Mouse (Mus musculus): Measurements from ENCODE around the gene B430218F22Rik. TPM values are rescaled to one million over a fixed set of nuclear protein-coding genes. Genes with fewer than 3 reads are reported as not detected.

The B430218F22Rik gene
- polyA plus RNA-seq, 1 experiment from 2014 or later = 0.91 TPM

DNA sequence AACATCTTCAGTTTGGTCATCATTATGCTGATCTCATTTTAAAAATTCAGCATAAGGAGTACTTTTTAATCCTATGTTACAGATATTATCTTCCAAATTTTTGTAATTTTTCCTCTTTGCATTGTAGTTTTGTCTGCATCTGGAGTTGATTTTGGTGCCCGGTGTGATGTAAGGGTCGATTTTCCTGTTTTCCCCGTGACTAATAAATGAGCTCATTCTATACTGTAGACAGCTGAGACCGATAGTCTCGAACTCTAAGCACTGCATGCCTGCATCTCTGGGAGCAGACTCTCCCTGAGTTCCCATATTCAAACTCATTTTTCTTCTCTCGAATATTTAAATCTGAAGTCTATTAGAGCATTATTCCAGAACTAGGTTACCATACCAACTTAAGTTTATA is 13.9 kb downstream of the B430218F22Rik start:
- Histone ChIP-seq H3K36me3 (ENCODE audit: insufficient read depth, low read length) (no peaks in the 10 kb centered on the region), H3K4me2 (replicated peaks; ENCODE audit: low read depth, low read length) (no peak overlapping the region), H3K27ac (ENCODE audit: low read length) (no peak overlapping the region), H3K9me3 (ENCODE audit: low read length) (no peaks in the 10 kb centered on the region), H3K4me3 (ENCODE audit: low read length) (no peak overlapping the region), H3K27me3 (ENCODE audit: insufficient read depth, low read length) (no peaks in the 10 kb centered on the region), H3K9ac (replicated peaks; ENCODE audit: low read length) (no peak overlapping the region), H3K4me1 (ENCODE audit: insufficient read depth, low read length) (no peaks in the 10 kb centered on the region)
- 76% methylated on average over 6 of the region's 6 CpGs for WGBS
- no peak for ATAC-seq (ENCODE audit: low FRiP score, low TSS enrichment)

DNA sequence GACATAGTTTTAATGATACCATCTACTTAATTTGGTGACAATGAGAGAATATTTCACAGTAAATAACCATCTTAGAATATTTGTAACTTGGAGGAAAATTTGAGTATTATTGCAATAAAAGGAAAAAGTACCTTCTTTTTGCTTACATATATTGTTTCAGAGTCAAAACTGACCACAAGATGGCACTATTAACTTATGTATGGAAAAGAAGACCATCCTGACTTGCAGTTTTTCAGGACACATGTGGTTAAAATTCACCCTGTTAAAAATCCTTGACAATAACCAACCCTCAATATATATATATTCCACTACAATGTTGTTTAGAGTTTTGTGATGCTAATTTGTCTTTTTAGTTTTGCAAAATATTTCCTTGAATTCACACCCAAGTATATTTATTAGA is 17.1 kb downstream of the B430218F22Rik start:
- Histone ChIP-seq H3K9ac (replicated peaks; ENCODE audit: low read length) (no peak overlapping the region), H3K4me1 (ENCODE audit: insufficient read depth, low read length) (no peaks in the 10 kb centered on the region), H3K27me3 (ENCODE audit: insufficient read depth, low read length) (no peaks in the 10 kb centered on the region), H3K4me2 (replicated peaks; ENCODE audit: low read depth, low read length) (no peak overlapping the region), H3K4me3 (ENCODE audit: low read length) (no peak overlapping the region), H3K9me3 (ENCODE audit: low read length) (no peaks in the 10 kb centered on the region), H3K27ac (ENCODE audit: low read length) (no peak overlapping the region), H3K36me3 (ENCODE audit: insufficient read depth, low read length) (no peaks in the 10 kb centered on the region)
- no peak for ATAC-seq (ENCODE audit: low FRiP score, low TSS enrichment)

DNA sequence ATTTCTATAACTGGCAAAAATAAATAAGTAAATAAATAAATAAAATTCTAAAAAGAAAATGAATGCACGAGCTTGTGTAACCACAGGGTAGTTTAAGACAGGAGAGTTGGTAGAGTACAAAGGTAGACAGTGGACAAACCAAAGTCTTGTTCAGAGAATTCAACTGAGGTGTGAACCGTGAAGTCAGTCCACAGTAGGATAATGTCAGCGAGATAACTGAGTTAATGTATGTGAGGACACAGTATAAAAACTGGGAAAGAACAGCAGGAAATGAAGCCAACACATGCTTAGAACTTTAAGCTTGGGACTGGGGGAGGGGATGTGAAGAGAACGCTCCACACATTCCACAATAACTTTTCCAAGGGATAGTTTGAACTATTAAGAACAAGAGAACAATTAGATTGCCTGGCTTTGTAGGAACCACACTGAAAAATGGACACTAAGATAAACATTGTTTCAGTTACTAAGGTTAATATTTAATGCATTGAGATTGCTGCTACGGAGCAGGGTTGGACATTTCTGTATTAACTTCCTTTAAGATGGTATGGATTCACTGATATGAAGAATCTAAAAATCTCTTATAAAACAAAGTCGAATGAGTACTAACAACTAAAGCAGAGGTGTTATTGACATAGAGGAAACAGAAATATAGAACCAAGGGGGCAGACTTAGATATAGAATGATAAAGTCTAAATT is 25.0 kb downstream of the B430218F22Rik start:
- Histone ChIP-seq H3K27me3 (ENCODE audit: insufficient read depth, low read length) (no peaks in the 10 kb centered on the region), H3K4me2 (replicated peaks; ENCODE audit: low read depth, low read length) (no peak overlapping the region), H3K27ac (ENCODE audit: low read length) (no peak overlapping the region), H3K4me3 (ENCODE audit: low read length) (no peak overlapping the region), H3K9ac (replicated peaks; ENCODE audit: low read length) (no peak overlapping the region), H3K36me3 (ENCODE audit: insufficient read depth, low read length) (no peaks in the 10 kb centered on the region), H3K4me1 (ENCODE audit: insufficient read depth, low read length) (0 out of 2 replicates have a peak, but pooled peaks cover 7% of the 10 kb centered on the region), H3K9me3 (ENCODE audit: low read length) (no peaks in the 10 kb centered on the region)
- 68% methylated on average over 6 of the region's 6 CpGs for WGBS
- ATAC-seq (ENCODE audit: low FRiP score, low TSS enrichment) = no peak; the same call in 1 of the 2 replicates

DNA sequence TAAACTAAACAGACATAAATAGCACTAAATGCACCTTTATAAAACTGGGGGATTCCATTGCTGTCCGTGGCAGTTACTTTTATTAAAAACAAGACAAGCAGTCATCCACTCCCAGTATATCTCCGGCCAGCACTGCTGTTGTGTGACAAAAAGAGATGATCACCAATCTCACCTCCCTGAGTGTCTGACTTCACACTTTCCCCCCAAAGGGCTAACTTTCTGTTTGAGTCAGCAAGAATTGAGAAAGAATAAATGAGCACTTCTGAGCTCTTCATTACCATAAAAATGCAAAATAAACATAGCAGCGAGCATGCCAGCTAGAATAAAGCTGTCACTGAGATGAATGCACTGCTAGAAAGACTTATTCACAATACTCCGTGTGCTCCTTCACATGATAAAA is 31.7 kb downstream of the B430218F22Rik start:
- Histone ChIP-seq H3K9me3 (ENCODE audit: low read length) (no peaks in the 10 kb centered on the region), H3K4me2 (replicated peaks; ENCODE audit: low read depth, low read length) (no peak overlapping the region), H3K36me3 (ENCODE audit: insufficient read depth, low read length) (no peaks in the 10 kb centered on the region), H3K27ac (ENCODE audit: low read length) (no peak overlapping the region), H3K4me1 (ENCODE audit: insufficient read depth, low read length) (no peaks in the 10 kb centered on the region), H3K9ac (replicated peaks; ENCODE audit: low read length) (no peak overlapping the region), H3K27me3 (ENCODE audit: insufficient read depth, low read length) (no peaks in the 10 kb centered on the region), H3K4me3 (ENCODE audit: low read length) (no peak overlapping the region)
- ATAC-seq (ENCODE audit: low FRiP score, low TSS enrichment) = no peak
- 44% methylated on average over 4 of the region's 4 CpGs for WGBS

DNA sequence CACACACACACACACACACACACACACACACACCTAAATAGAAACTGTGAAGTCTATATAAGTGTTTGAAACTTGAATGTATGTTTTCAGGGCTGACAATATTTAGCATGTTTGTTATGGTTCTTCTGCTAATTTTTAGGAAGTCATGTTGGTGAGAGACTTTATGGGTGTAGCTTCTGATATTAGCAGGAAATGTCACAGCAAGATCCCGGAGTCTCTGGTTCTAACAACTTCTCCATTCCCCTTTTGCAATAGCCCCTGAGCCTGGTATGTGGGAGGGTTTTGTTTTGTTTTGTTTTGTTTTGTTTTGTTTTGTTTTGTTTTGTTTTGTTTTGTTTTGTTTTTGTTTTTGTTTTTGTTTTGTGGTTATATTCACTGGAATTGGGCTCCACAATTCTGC is 34.0 kb downstream of the B430218F22Rik start:
- H3K4me1 ChIP-seq (ENCODE audit: insufficient read depth, low read length) = no peaks in the 10 kb centered on the region
- H3K27me3 ChIP-seq (ENCODE audit: insufficient read depth, low read length) = no peaks in the 10 kb centered on the region
- no peak for ATAC-seq (ENCODE audit: low FRiP score, low TSS enrichment)
- H3K9me3 ChIP-seq (ENCODE audit: low read length) = no peaks in the 10 kb centered on the region
- H3K36me3 ChIP-seq (ENCODE audit: insufficient read depth, low read length) = no peaks in the 10 kb centered on the region
- H3K4me2 ChIP-seq (replicated peaks; ENCODE audit: low read depth, low read length) = no peak overlapping the region
- H3K4me3 ChIP-seq (ENCODE audit: low read length) = no peak overlapping the region
- no peak overlapping the region for H3K27ac ChIP-seq (ENCODE audit: low read length)
- no peak overlapping the region for H3K9ac ChIP-seq (replicated peaks; ENCODE audit: low read length)
- 77% methylated on average over 1 of the region's 1 CpGs for WGBS

DNA sequence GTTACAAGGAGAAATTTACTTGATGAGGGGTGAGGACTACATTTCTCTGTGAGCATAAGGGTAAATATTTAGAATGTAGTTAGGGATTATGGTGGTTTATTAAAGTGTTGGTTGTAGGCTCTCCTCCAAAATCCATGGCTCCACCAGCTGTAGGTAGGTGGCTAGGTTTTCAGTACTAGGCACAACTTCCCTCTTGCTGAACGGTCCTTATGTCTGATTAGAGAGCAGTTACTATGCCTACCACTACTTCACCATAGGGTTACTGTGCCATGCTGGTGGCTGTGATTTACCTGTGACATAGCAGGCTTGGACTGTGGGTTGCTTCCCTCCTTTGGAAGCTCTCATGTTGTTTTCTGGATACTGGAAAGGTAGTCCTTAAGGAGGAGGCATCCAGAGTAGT is 34.4 kb downstream of the B430218F22Rik start:
- H3K9me3 ChIP-seq (ENCODE audit: low read length) = no peaks in the 10 kb centered on the region
- H3K4me3 ChIP-seq (ENCODE audit: low read length) = no peak overlapping the region
- no peaks in the 10 kb centered on the region for H3K27me3 ChIP-seq (ENCODE audit: insufficient read depth, low read length)
- no peak overlapping the region for H3K9ac ChIP-seq (replicated peaks; ENCODE audit: low read length)
- WGBS = 80% methylated on average over 1 of the region's 1 CpGs
- H3K27ac ChIP-seq (ENCODE audit: low read length) = no peak overlapping the region
- ATAC-seq (ENCODE audit: low FRiP score, low TSS enrichment) = no peak
- no peak overlapping the region for H3K4me2 ChIP-seq (replicated peaks; ENCODE audit: low read depth, low read length)
- no peaks in the 10 kb centered on the region for H3K4me1 ChIP-seq (ENCODE audit: insufficient read depth, low read length)
- H3K36me3 ChIP-seq (ENCODE audit: insufficient read depth, low read length) = no peaks in the 10 kb centered on the region

Other genes with a start within 250 kb of the B430218F22Rik start
- gene Mrps30, start 622 bp downstream of the B430218F22Rik start, polyA plus RNA-seq (2015; fragmentation: Nextera tagmentation; extraction: Ambion mirVana) = 28.9 and 30.6 TPM in 2 replicates